Mouse (Mus musculus) ES-Bruce4 (cell line): ENCODE data around the gene Lrrn4cl.

Experiments
- CTCF ChIP-seq: IDR thresholded peaks from one replicate; pipeline ENCODE4 v1.8.1; 2011; ENCODE audit warnings: low read depth, low read length
- EP300 ChIP-seq: IDR thresholded peaks from 2 replicates; pipeline ENCODE4 v1.6.1; 2011; ENCODE audit warnings: low read depth, low read length; ENCODE audit not compliant: insufficient read depth

GRCm38 (mm10) chr19:8844371-8845129 is 6.0 kb upstream of the Lrrn4cl start:
- TF ChIP-seq CTCF: no peak
- TF ChIP-seq EP300: no peak
